Mouse (Mus musculus) hindbrain, embryonic 16.5 days (tissue): ENCODE data around the gene Ptbp3. TPM values are rescaled to one million over a fixed set of nuclear protein-coding genes. Genes with fewer than 3 reads are reported as not detected.
A peak's percentile ranks its signal among the peaks of the same experiment; 100 is the strongest.

ENCODE experiments used
- ATAC-seq: fragments of 200-750 bp; cut with Nextera tagmentation; 2 replicates; pipeline ENCODE4 v1.8.0; 2017; ENCODE audit warnings: moderate TSS enrichment, moderate library complexity
- H3K27ac ChIP-seq: fragments of 300-500 bp; sonication (generic); 2 replicates; pipeline ENCODE4 v1.5.1; 2014; ENCODE audit warnings: low read depth, mild to moderate bottlenecking, control low read depth, low read length, moderate library complexity
- H3K27me3 ChIP-seq: fragments of 300-500 bp; sonication (generic); replicated peaks from 2 replicates; pipeline ENCODE4 v1.6.1; 2014; ENCODE audit warnings: low read length; ENCODE audit not compliant: control insufficient read depth, insufficient read depth
- H3K36me3 ChIP-seq: fragments of 300-500 bp; sonication (generic); 2 replicates; pipeline ENCODE4 v1.6.1; 2014; ENCODE audit warnings: mild to moderate bottlenecking, low read length, moderate library complexity, mixed read lengths; ENCODE audit not compliant: control insufficient read depth, insufficient read depth
- H3K4me1 ChIP-seq: fragments of 300-500 bp; sonication (generic); 2 replicates; pipeline ENCODE4 v1.6.1; 2014; ENCODE audit warnings: low read depth, low read length; ENCODE audit not compliant: control insufficient read depth, insufficient read depth
- H3K4me2 ChIP-seq: fragments of 300-500 bp; sonication (generic); 2 replicates; pipeline ENCODE4 v1.6.1; 2014; ENCODE audit warnings: mild to moderate bottlenecking, low read length, control low read depth, moderate library complexity
- H3K4me3 ChIP-seq: fragments of 300-500 bp; sonication (generic); 2 replicates; pipeline ENCODE4 v1.5.1; 2014; ENCODE audit warnings: mild to moderate bottlenecking, low read length, control low read depth, moderate library complexity
- H3K9ac ChIP-seq: fragments of 300-500 bp; sonication (generic); 2 replicates; pipeline ENCODE4 v1.6.1; 2014; ENCODE audit warnings: low read depth, mild to moderate bottlenecking, control low read depth, low read length, moderate library complexity
- H3K9me3 ChIP-seq: fragments of 300-500 bp; sonication (generic); 2 replicates; pipeline ENCODE4 v1.6.1; 2014; ENCODE audit warnings: mild to moderate bottlenecking, low read length, moderate library complexity; ENCODE audit not compliant: control insufficient read depth
- WGBS: fragments of 180-500 bp; shearing (Covaris S2); extraction: QIAGEN DNeasy Blood & Tissue Kit; methylation state at CpG from one replicate; pipeline ENCODE4 v1.1.7; 2014; 5-methylcytosine and 5-hydroxymethylcytosine counted together
- polyA plus RNA-seq: library from polyadenylated mRNA; unstranded; fragments of >200 nt; fragmentation: Nextera tagmentation; extraction: Ambion mirVana; gene quantifications from 2 replicates; pipeline ENCODE4 v1.2.1, GENCODE M21; 2015

Ptbp3 gene
- polyA plus RNA-seq, 1 experiment from 2014 or later, result 14.5 TPM

DNA sequence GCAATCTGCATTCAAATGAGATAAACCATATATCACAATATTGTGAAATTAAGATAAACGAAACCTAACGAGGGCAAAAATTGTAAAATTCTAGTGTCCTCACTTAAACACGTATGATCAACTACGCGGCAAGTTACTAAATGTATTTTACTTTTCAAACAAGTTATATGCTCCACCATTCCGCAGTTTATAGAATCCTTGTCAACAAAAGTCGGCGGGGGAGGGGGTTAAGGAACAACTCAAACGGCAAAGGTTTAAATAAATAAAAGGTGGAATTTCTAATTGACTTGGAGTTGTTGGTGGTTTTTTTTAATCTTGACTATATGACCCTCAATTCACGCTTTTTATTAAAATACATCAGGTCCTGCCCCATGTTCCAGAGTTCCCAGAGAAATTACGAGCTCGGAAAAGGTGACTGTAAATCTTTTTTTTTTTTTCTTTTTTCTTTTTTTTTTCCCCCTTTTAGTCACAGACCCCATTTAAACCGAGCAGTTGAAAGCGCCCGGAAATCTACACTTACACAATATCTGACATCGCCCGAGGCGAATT lies 1.1 kb downstream of the Ptbp3 start:
- WGBS, result 6% methylated on average over 18 of the region's 18 CpGs
- Histone ChIP-seq H3K4me2 (peak overlapping the region; percentile 71), H3K4me3 (peak overlapping the region; percentile 99), H3K4me1 (peaks cover 12% of the 10 kb centered on the region), H3K9me3 (no peaks in the 10 kb centered on the region), H3K36me3 (no peaks in the 10 kb centered on the region), H3K27ac (peak overlapping the region; percentile 94), H3K9ac (peak overlapping the region; percentile 92), H3K27me3 (no peaks in the 10 kb centered on the region)
- ATAC-seq, result no peak

DNA sequence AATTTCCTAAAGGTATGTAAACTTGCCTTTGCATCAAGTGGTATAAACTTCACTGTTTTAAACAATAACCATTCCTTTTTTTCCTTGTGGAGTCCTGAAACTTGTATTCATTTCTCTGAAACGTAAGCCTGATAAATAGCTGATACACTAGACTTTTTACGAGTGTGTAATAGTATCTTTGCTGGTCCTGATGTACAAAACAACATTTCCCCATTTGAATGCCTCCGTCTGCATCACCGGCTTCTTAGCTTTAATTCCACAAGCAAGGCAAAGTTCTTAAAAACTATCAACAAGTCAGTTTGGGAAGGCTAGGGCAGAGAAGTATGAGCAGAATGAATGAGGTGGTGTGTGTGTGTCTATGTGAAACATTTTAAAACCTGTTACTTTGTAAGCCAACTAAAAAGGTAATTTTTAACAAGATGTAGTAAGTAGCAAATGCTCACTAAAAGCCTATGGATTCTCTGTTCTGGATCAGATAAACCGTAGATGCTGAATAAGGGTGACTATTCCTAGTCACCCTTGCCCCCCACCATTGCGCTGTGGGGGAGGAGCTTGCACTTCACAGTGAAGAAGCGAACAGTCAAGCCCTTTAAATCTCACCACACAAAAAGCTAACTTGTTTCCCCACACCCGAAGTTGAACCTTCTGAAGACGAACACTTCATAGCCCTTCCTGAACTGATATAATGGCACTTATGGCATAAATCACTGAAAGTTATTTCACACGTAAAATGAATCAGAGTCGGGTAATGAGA lies 1.9 kb downstream of the Ptbp3 start:
- H3K4me1 ChIP-seq, result peaks cover 12% of the 10 kb centered on the region
- 29% methylated on average over 11 of the region's 11 CpGs for WGBS
- H3K9me3 ChIP-seq, result no peaks in the 10 kb centered on the region
- H3K9ac ChIP-seq, result peak overlapping the region; percentile 38; the same call in 1 of the 2 replicates
- no peaks in the 10 kb centered on the region for H3K36me3 ChIP-seq
- H3K27ac ChIP-seq, result no peak overlapping the region
- H3K4me3 ChIP-seq, result peak overlapping the region; percentile 99
- H3K27me3 ChIP-seq, result no peaks in the 10 kb centered on the region
- H3K4me2 ChIP-seq, result peak overlapping the region; percentile 71
- ATAC-seq, result no peak

- H3K4me1 ChIP-seq, result peaks cover 12% of the 10 kb centered on the region
- H3K36me3 ChIP-seq, result no peaks in the 10 kb centered on the region
- no peak overlapping the region for H3K4me3 ChIP-seq
- H3K4me2 ChIP-seq, result no peak overlapping the region
- H3K9me3 ChIP-seq, result no peaks in the 10 kb centered on the region
- no peak for ATAC-seq
- H3K27ac ChIP-seq, result no peak overlapping the region
- 67% methylated on average over 7 of the region's 7 CpGs for WGBS
- no peaks in the 10 kb centered on the region for H3K27me3 ChIP-seq
- H3K9ac ChIP-seq, result no peak overlapping the region
Observed at GRCm38 (mm10) chr4:59546285-59547071, 2.7 kb downstream of the Ptbp3 start.

DNA sequence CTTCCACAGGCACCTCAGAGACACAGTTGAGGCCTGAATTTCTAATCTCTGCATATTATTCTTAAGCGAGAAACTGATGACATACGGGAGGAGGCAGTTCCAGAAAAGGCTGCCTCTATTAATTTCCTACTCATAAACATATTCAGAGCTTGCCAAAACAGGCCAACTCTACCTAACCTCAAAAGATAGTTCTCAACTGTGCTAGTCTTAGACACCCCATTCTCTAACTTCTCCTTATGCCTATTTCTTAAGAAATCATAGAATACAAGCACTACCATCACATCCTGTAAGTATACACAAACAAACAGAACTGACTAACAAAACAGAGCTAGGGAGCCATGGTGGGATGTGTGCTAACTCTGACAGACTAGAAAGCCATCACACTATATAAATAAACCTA lies 4.5 kb downstream of the Ptbp3 start:
- H3K9ac ChIP-seq, result no peak overlapping the region
- no peaks in the 10 kb centered on the region for H3K36me3 ChIP-seq
- no peak overlapping the region for H3K4me3 ChIP-seq
- H3K4me1 ChIP-seq, result peaks cover 12% of the 10 kb centered on the region
- WGBS, result 71% methylated on average over 2 of the region's 2 CpGs
- no peaks in the 10 kb centered on the region for H3K9me3 ChIP-seq
- H3K27ac ChIP-seq, result no peak overlapping the region
- no peak for ATAC-seq
- H3K27me3 ChIP-seq, result no peaks in the 10 kb centered on the region
- no peak overlapping the region for H3K4me2 ChIP-seq

GRCm38 (mm10) chr4:59543006-59543405 lies 6.2 kb downstream of the Ptbp3 start:
- H3K9me3 ChIP-seq, result no peaks in the 10 kb centered on the region
- peaks cover 12% of the 10 kb centered on the region for H3K4me1 ChIP-seq
- no peak overlapping the region for H3K4me2 ChIP-seq
- no peak for ATAC-seq
- no peaks in the 10 kb centered on the region for H3K36me3 ChIP-seq
- H3K9ac ChIP-seq, result no peak overlapping the region
- no peak overlapping the region for H3K27ac ChIP-seq
- H3K27me3 ChIP-seq, result no peaks in the 10 kb centered on the region
- H3K4me3 ChIP-seq, result no peak overlapping the region

- H3K9ac ChIP-seq, result no peak overlapping the region
- no peaks in the 10 kb centered on the region for H3K9me3 ChIP-seq
- 95% methylated on average over 1 of the region's 1 CpGs for WGBS
- H3K4me3 ChIP-seq, result no peak overlapping the region
- H3K4me2 ChIP-seq, result no peak overlapping the region
- no peak overlapping the region for H3K27ac ChIP-seq
- no peak for ATAC-seq
- no peaks in the 10 kb centered on the region for H3K27me3 ChIP-seq
- H3K36me3 ChIP-seq, result no peaks in the 10 kb centered on the region
- no peaks in the 10 kb centered on the region for H3K4me1 ChIP-seq
Observed at GRCm38 (mm10) chr4:59536281-59536680, 12.9 kb downstream of the Ptbp3 start.

DNA sequence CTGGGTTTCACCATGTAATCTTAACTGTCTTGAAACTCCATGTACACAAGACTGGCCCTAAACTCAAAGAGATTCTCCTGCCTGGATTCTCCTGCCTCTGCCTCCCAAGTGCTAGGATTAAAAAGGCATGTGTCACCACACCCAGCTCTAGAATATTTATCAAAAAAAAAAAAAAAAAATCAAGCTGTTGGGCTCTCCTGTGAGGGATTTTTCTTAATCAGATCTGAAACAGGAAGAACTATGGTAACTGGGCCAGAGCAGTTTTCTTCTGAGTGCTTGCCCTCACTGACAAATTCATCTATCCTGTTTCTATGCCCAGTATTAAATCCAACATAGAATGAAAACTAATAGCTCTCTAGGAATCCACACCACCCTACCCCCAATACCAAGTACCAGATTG lies 13.5 kb downstream of the Ptbp3 start:
- Histone ChIP-seq H3K27ac (no peak overlapping the region), H3K27me3 (no peaks in the 10 kb centered on the region), H3K36me3 (no peaks in the 10 kb centered on the region), H3K4me2 (no peak overlapping the region), H3K4me3 (no peak overlapping the region), H3K9me3 (no peaks in the 10 kb centered on the region), H3K9ac (no peak overlapping the region), H3K4me1 (no peaks in the 10 kb centered on the region)
- no peak for ATAC-seq

DNA sequence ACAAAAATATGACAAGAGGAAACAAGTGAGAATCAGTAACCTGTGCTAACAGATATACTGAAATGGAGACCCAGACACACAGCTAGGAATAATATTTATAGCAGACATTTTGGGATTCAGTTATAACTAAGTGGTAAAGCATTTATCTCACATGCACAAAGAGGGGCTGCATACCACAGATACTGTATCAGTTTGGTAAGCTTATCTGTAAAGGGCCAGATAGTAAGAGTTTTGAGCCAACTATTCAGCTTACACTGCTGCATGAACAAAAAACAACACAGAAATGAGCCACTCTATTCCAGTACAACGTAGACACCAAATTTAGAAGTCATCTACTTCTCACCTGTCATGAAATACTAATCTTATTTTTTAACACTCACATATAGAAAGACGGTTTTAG lies 15.9 kb downstream of the Ptbp3 start:
- Histone ChIP-seq H3K9ac (no peak overlapping the region), H3K27me3 (no peaks in the 10 kb centered on the region), H3K9me3 (no peaks in the 10 kb centered on the region), H3K36me3 (no peaks in the 10 kb centered on the region), H3K4me2 (no peak overlapping the region), H3K4me1 (no peaks in the 10 kb centered on the region), H3K27ac (no peak overlapping the region), H3K4me3 (no peak overlapping the region)
- 89% methylated on average over 2 of the region's 2 CpGs for WGBS
- no peak for ATAC-seq

DNA sequence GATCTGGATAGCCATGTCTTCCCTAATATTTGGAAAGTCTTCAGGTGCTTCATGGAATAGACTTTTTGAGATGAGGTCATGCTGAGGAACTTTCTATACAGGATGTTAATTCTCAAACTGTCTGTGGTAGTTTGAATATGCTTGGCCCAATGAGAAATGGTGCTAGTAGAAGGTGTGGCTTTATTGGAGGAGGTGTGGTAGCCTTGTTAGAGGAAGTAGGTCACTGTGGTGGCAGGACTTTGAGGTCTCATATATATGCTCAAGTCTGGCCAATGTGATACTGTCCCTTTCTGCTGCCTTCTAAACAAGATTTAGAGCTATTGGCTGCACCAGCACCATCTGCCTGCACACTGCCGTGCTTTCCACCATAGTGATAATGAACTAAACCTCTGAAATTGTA lies 18.0 kb downstream of the Ptbp3 start:
- 83% methylated on average over 1 of the region's 1 CpGs for WGBS
- H3K27ac ChIP-seq, result no peak overlapping the region
- no peaks in the 10 kb centered on the region for H3K27me3 ChIP-seq
- H3K9ac ChIP-seq, result no peak overlapping the region
- H3K36me3 ChIP-seq, result no peaks in the 10 kb centered on the region
- no peaks in the 10 kb centered on the region for H3K9me3 ChIP-seq
- H3K4me3 ChIP-seq, result no peak overlapping the region
- no peaks in the 10 kb centered on the region for H3K4me1 ChIP-seq
- H3K4me2 ChIP-seq, result no peak overlapping the region
- ATAC-seq, result no peak
